Mouse (Mus musculus) neutrophil, adult 65 days (primary cell): ENCODE measurements around the gene Rhoq. TPM values are rescaled to one million over a fixed set of nuclear protein-coding genes. Genes with fewer than 3 reads are reported as not detected.

Experiments used
- total RNA-seq: library from RNA; stranded (reverse); gene quantifications from 2 replicates; pipeline ENCODE4 v1.2.4, GENCODE M21; 2023

Rhoq gene
- total RNA-seq, result 6.3 and 8.4 TPM in 2 replicates

GRCm38 (mm10) chr17:86962894-86963585 lies at the start of gene Rhoq:
Gene Rhoq (plus strand): TSS chr17:86963082.

GRCm38 (mm10) chr17:86917048-86917447 lies 45.8 kb upstream of the Rhoq start, which contains the start of gene Tmem247:
Gene Tmem247 (plus strand): TSS chr17:86917348.

GRCm38 (mm10) chr17:86947840-86948796 lies 14.8 kb upstream of the Rhoq start, which contains the start of gene Atp6v1e2:
Gene Atp6v1e2 (minus strand): TSS chr17:86947897.

GRCm38 (mm10) chr17:87025269-87025949 lies 62.5 kb downstream of the Rhoq start, which contains the start of the genes Pigf and Cript:
Gene Pigf (minus strand): TSS chr17:87025406.
Gene Cript (plus strand): TSS chr17:87025550.

Other genes starting within 250 kb of the Rhoq start
- gene Epas1, start 209.4 kb upstream of the Rhoq start, total RNA-seq, result 0.47 and 0.50 TPM in 2 replicates
- gene Tmem247, start 45.7 kb upstream of the Rhoq start, total RNA-seq, result not detected in 2 replicates
- not detected in 2 replicates for gene Atp6v1e2, start 15.2 kb upstream of the Rhoq start, total RNA-seq
- gene Pigf, start 62.3 kb downstream of the Rhoq start, total RNA-seq, result 5.6 and 6.3 TPM in 2 replicates
- gene Cript, start 62.5 kb downstream of the Rhoq start, total RNA-seq, result 83.7 and 87.8 TPM in 2 replicates
- 5.5 and 9.4 TPM in 2 replicates for gene Socs5, start 144.6 kb downstream of the Rhoq start, total RNA-seq